Mouse (Mus musculus): ENCODE data around the gene Dgkq. TPM values are rescaled to one million over a fixed set of nuclear protein-coding genes. Genes with fewer than 3 reads are reported as not detected.

Dgkq gene
- polyA plus RNA-seq (2015; fragmentation: Illumina TruSeq; extraction: RNeasy Lipid Tissue Mini Kit (QIAGEN cat#74804); ENCODE audit: insufficient read depth, low read depth, low replicate concordance) = 5.6 TPM

GRCm38 (mm10) chr5:108668977-108669936, at the start of gene Dgkq:
Gene Dgkq, minus strand, starts transcription at chr5:108669672.

GRCm38 (mm10) chr5:108692271-108692670, 22.8 kb upstream of the Dgkq start, which contains the start of gene Fgfrl1:
Gene Fgfrl1, plus strand, starts transcription at chr5:108692382.

GRCm38 (mm10) chr5:108675251-108675816, 5.9 kb upstream of the Dgkq start, which contains the start of gene Slc26a1:
Gene Slc26a1, minus strand, starts transcription at chr5:108675569.

GRCm38 (mm10) chr5:108659698-108660631, 9.5 kb downstream of the Dgkq start, which contains the start of gene Idua:
Gene Idua, plus strand, starts transcription at chr5:108660331.

GRCm38 (mm10) chr5:108629634-108630483, 39.6 kb downstream of the Dgkq start, which contains the start of the genes Gak and Tmem175:
Gene Gak, minus strand, starts transcription at chr5:108629755.
Gene Tmem175, plus strand, starts transcription at chr5:108629770.

Other genes with a start within 250 kb of the Dgkq start
- gene Atp5k, start 235.2 kb downstream of the Dgkq start, polyA plus RNA-seq (2015; fragmentation: Illumina TruSeq; extraction: RNeasy Lipid Tissue Mini Kit (QIAGEN cat#74804); ENCODE audit: insufficient read depth, low read depth, low replicate concordance) = 167 TPM
- gene Mfsd7a, start 220.8 kb downstream of the Dgkq start, polyA plus RNA-seq (2015; fragmentation: Illumina TruSeq; extraction: RNeasy Lipid Tissue Mini Kit (QIAGEN cat#74804); ENCODE audit: insufficient read depth, low read depth, low replicate concordance) = 3.0 TPM
- 3.7 TPM for gene Pcgf3, start 208.4 kb downstream of the Dgkq start, polyA plus RNA-seq (2015; fragmentation: Illumina TruSeq; extraction: RNeasy Lipid Tissue Mini Kit (QIAGEN cat#74804); ENCODE audit: insufficient read depth, low read depth, low replicate concordance)
- gene Cplx1, start 119.6 kb downstream of the Dgkq start, polyA plus RNA-seq (2015; fragmentation: Illumina TruSeq; extraction: RNeasy Lipid Tissue Mini Kit (QIAGEN cat#74804); ENCODE audit: insufficient read depth, low read depth, low replicate concordance) = 0.50 TPM
- 18.7 TPM for gene Gak, start 39.9 kb downstream of the Dgkq start, polyA plus RNA-seq (2015; fragmentation: Illumina TruSeq; extraction: RNeasy Lipid Tissue Mini Kit (QIAGEN cat#74804); ENCODE audit: insufficient read depth, low read depth, low replicate concordance)
- gene Tmem175, start 39.9 kb downstream of the Dgkq start, polyA plus RNA-seq (2015; fragmentation: Illumina TruSeq; extraction: RNeasy Lipid Tissue Mini Kit (QIAGEN cat#74804); ENCODE audit: insufficient read depth, low read depth, low replicate concordance) = 4.6 TPM
- 6.5 TPM for gene Idua, start 9.3 kb downstream of the Dgkq start, polyA plus RNA-seq (2015; fragmentation: Illumina TruSeq; extraction: RNeasy Lipid Tissue Mini Kit (QIAGEN cat#74804); ENCODE audit: insufficient read depth, low read depth, low replicate concordance)
- gene Slc26a1, start 5.9 kb upstream of the Dgkq start, polyA plus RNA-seq (2015; fragmentation: Illumina TruSeq; extraction: RNeasy Lipid Tissue Mini Kit (QIAGEN cat#74804); ENCODE audit: insufficient read depth, low read depth, low replicate concordance) = not detected
- 2.8 TPM for gene Fgfrl1, start 22.7 kb upstream of the Dgkq start, polyA plus RNA-seq (2015; fragmentation: Illumina TruSeq; extraction: RNeasy Lipid Tissue Mini Kit (QIAGEN cat#74804); ENCODE audit: insufficient read depth, low read depth, low replicate concordance)
- 11.1 TPM for gene Rnf212, start 105.3 kb upstream of the Dgkq start, polyA plus RNA-seq (2015; fragmentation: Illumina TruSeq; extraction: RNeasy Lipid Tissue Mini Kit (QIAGEN cat#74804); ENCODE audit: insufficient read depth, low read depth, low replicate concordance)
- 76.2 TPM for gene Tmed11, start 125.7 kb upstream of the Dgkq start, polyA plus RNA-seq (2015; fragmentation: Illumina TruSeq; extraction: RNeasy Lipid Tissue Mini Kit (QIAGEN cat#74804); ENCODE audit: insufficient read depth, low read depth, low replicate concordance)
- gene Vmn2r8, start 139.2 kb upstream of the Dgkq start, polyA plus RNA-seq (2015; fragmentation: Illumina TruSeq; extraction: RNeasy Lipid Tissue Mini Kit (QIAGEN cat#74804); ENCODE audit: insufficient read depth, low read depth, low replicate concordance) = 0.33 TPM
- not detected for gene Vmn2r9, start 182.9 kb upstream of the Dgkq start, polyA plus RNA-seq (2015; fragmentation: Illumina TruSeq; extraction: RNeasy Lipid Tissue Mini Kit (QIAGEN cat#74804); ENCODE audit: insufficient read depth, low read depth, low replicate concordance)